Mouse (Mus musculus) G1E-ER4 (cell line): ENCODE data around the gene Fam181a. TPM values are rescaled to one million over a fixed set of nuclear protein-coding genes. Genes with fewer than 3 reads are reported as not detected.

Experiments used
- GATA1 ChIP-seq: IDR thresholded peaks from one replicate; pipeline ENCODE4 v1.8.0; 2012; ENCODE audit warnings: low read length, inconsistent platforms
- polyA plus RNA-seq: library from polyadenylated mRNA; stranded (reverse); fragments of >175 nt; gene quantifications from 2 replicates; pipeline ENCODE4 v1.2.3, GENCODE M21; 2012

Gene Fam181a
- not detected in 2 replicates for polyA plus RNA-seq

DNA sequence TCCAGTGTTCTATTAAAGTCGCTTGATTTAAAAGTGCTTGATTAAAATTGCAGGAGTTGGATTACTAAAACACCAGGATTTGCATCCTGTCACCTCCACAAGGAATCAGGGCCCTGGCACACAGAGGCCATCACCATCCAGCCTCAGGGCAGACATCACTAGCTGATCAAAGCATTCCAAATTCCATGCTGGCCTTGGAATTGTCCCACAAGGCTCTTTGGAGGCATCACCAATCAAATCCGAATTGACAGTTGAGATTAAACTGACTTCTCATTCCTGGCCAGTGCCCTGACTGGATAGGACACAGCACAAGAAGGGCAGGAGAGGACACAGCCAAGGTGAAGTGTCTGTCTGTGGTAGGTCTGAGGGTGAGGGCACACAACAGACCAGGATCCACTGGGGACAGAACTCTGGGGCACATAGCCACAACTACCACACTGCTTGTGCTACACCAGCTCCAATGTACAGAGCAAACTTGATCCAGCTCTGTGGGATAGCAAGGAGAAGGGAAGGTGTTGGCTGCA lies at the start of gene Fam181a:
Gene Fam181a, plus strand, starts transcription at position 232 of the 524 bp plus-strand sequence.
- TF ChIP-seq GATA1 = no peak

GRCm38 (mm10) chr12:103262017-103262865 lies 48.5 kb upstream of the Fam181a start:
- no peak for TF ChIP-seq GATA1

- no peak for TF ChIP-seq GATA1
Observed at GRCm38 (mm10) chr12:103266605-103267004, 44.2 kb upstream of the Fam181a start.

DNA sequence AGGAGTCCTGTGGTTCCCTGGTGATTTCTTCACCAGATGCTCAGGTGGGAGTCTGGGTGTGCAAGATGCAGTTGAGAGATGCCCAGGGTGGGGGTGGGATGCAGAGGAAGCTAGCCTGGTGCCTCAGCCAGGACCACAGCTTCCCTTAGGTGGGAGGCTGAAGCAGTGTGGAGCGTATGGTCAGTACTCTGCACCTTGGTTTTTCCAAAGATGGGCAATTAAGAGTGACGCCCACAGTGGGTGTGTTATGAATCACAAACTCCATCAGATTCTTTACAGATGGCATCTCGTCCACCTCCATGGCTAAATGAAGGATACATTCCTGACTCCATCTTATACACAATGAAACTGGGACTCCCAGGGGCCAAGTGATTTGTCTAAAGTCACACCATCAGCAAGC lies 38.6 kb upstream of the Fam181a start:
- TF ChIP-seq GATA1 = no peak

GRCm38 (mm10) chr12:103273051-103273450 lies 37.7 kb upstream of the Fam181a start:
- TF ChIP-seq GATA1 = no peak

GRCm38 (mm10) chr12:103273732-103274131 lies 37.0 kb upstream of the Fam181a start:
- TF ChIP-seq GATA1 = no peak

- TF ChIP-seq GATA1 = no peak
Observed at GRCm38 (mm10) chr12:103276422-103276821, 34.4 kb upstream of the Fam181a start.

- TF ChIP-seq GATA1 = no peak
Observed at GRCm38 (mm10) chr12:103281491-103281890, 29.3 kb upstream of the Fam181a start.

- no peak for TF ChIP-seq GATA1
Observed at GRCm38 (mm10) chr12:103281912-103282311, 28.9 kb upstream of the Fam181a start.

DNA sequence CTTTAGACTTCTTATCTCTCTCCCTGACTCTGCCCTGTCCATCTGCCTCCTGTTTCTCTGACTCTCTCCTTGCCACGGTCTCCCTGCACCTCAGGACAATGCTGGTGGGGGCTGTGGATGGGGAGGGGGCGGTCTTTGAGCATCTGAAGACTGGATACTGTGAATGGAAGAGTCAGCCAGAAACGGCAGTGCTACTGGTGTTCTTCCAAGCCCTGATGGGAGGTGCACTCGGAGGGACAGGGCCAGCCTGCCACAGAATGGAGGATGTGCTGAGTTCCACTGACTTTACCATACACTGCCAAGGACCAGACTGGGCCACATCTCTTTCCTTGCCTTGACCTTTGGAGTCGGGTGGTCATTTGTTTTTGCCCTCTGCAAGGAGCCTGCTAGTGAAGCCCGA lies 27.8 kb upstream of the Fam181a start:
- no peak for TF ChIP-seq GATA1

DNA sequence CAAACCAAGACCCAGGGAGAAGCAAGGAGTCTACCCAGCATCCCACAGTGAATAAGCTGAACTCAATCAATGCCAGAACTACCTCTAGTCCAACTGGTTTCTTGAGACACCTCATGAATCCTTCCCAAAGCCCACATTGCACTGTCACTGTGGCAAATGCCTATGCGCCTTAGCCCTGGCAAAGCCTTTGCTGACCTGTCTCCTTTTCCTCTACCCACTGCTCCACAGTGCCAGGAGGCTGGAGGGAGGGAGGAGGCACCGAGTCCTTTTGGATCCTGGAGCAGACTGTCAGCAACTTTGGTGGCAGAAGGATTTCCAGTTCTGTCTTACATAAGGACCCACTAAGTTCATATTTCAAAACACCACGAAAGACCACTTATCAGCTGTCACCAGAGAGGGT lies 27.4 kb upstream of the Fam181a start:
- no peak for TF ChIP-seq GATA1

DNA sequence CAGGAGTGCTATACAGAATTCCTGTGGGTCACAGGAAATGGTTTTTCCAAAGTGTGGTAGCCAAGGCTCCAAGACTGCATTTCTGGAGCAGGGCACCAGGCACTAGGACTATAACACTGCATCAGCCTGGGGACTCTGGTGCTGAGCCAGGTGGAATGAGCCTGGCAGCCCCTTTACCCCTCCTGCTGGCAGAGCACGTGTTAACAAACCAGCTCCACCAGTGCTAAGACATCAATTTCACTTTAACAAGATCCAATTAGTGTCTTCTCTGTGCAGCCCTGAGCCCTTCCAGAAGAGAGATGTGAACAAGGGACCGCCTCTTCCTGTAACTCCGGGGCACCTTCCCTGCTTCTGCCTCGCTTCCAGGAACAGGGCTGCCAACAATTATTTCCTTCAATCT lies 23.5 kb upstream of the Fam181a start:
- no peak for TF ChIP-seq GATA1

GRCm38 (mm10) chr12:103292366-103292765 lies 18.4 kb upstream of the Fam181a start:
- no peak for TF ChIP-seq GATA1

DNA sequence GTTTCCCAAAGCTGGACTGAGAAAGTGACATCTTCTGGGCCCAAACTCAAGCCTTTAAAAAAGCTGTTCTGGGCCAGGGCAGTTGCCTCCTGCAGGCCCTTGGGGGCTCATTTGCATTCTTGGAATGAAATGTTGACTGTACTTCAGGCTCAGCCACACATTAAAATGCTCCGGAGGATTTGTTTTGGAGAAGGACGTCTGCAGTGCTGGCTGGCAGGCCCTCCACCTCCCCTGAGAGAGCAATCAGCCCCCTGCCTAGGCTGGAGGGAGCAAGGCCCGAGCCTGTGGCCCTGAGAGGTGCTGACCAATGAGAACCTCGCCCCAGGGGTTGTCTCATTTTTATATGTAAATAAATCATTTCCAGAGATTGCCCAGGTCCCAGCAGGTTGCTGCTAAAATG lies 14.5 kb upstream of the Fam181a start:
- TF ChIP-seq GATA1 = no peak

DNA sequence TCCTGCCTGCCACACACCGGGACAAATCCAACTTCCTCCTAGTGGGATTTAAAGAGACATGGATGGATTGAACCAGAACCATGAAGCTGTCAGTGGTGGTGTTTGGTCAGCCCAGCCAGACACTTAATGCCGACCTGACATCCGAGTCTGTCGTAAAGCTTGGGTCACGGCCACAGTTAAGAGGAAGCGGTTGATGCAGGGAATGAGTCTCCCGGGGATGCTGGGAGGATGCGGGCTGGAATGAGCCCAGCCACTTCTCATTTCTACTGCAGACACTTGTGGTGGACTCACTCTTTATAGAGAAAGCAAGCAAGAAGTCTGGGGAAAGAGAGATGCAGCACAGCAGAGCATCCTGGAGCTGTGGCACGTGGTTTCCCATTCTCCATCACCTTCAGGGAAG lies 10.3 kb upstream of the Fam181a start:
- TF ChIP-seq GATA1 = no peak

DNA sequence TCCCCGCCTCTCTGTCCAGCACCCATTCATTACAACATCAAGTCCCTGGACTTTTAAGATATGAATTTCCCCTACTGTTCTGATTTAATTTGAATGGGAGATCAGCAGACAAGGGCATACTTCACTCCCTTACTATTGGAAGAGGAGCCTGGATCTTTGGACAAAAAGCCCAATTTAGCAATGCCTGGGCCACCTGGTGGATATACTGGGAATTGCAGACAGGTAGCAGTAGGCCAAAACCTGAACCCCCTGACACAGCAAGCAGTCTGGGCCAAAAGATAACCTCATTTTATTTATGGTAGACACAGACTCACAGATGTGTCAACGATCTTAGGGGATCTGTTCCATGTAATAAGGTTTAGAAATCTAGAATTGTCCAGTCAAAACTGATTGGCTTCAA lies 9.1 kb upstream of the Fam181a start:
- no peak for TF ChIP-seq GATA1

DNA sequence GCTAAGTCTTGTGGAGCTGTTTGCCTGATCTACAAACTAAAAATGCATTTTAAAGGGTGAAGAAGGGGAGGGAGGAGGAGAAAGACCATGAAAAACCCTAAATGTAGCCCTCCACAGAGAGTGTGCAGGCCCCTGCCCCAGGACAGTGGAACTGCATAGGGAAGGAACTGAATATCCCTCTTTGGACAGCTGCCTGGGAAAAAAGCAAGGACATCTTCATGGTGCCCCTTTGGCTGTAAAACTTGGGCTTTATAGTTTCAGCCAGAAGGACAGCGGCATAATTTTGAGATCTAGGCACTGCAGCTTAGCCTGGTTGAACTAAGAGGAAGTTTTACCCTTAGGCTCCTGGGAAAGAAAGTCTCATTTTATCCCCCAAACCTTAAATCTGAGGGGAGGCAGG lies 7.8 kb upstream of the Fam181a start:
- TF ChIP-seq GATA1 = no peak
